Mouse (Mus musculus): ENCODE data around the gene Hoxd11.

The Hoxd11 gene

DNA sequence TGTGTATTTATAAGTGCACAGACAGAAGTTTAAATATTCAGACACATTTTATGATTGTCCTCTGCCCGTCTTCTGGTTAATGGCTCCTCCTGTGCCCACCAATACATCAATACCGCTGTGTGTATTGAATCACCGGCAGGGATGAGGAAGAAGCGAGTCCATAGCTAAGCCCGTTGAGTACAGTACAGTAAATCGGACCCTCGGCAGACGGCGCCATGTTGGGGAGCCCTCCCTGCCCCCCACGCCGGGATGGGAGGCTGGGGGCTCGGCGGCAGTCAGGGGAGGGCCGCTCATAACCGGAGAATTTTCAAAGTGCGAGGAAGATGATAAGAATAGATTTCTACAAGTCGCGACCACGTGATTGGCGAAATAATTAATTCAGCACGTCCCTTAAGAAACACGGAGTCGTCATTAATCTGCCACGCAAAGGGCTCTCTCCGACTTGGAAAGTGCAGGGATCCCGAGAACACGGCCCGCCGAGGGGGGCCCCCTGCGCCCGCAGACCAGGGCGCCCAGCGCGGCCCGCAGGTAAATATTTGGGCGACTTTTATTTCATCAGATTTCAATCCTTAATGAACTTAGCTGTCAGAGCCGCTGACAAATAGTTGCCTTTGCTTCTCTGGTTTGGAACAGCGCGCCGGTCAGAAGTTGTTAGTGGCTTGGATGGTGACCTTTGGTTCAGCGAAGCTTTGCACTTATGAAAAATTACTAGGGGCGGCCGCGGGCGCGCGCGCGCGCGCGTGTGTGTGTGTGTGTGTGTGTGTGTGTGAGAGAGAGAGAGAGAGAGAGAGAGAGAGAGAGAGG lies 53.4 kb downstream of the Hoxd11 start:
- no peak for DNase-seq

DNA sequence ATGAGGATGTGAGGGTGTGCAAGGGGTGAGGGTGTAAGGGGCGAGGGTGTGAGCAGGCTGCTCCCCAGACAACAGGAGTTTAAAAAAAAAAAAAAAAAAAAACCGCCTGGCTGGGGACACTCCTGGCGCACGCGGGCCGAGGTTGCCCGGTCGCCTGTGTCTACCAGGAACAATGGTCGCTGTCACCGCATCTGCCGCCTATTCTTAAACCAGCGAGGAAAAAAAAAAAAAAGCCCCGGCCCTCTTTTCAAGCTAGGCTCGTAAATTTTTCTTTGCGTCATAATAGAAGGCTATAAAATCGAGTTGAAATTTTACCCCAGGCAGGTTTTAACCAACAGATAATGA lies 53.9 kb downstream of the Hoxd11 start:
- DNase-seq = no peak

DNA sequence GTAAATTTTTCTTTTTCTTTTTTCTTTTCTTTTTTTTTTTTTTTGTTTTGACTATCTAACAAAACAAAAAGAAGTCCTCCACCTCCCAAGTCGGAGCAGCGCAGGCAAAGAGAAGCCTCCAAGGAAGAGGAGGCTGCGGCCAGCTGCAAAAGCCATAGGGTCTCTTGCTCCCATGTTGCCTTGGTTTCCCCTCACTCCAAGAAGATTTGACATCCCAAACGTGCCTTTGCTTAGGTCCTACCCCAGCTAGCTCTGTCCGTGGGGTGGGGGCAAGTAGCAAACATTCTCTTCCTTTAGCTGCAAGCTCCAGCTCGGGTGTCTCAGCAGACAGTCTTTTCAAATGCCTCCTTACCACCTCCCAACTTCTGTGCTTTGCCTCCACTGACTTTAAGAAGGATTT lies 54.4 kb downstream of the Hoxd11 start:
- no peak for DNase-seq

DNA sequence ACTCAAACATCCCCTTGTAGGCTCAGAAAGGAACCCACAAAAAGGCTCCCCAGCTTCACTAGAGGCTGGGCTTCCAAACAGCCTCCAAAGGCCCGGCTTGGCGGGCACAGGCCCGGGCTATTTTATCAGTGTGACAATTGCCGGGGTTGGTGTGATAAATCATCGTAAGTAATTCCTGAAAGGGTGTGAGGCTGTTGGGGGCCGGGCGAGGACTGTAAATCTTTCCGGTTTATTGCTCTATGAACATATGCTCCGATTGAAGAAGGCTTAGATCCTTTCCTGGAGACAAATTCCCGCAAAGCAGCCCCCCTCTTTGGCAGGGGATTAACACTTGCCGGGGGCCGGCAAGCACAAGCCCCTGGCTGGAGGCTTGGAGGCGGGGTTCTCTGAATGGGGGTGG lies 55.1 kb downstream of the Hoxd11 start:
- no peak for DNase-seq

DNA sequence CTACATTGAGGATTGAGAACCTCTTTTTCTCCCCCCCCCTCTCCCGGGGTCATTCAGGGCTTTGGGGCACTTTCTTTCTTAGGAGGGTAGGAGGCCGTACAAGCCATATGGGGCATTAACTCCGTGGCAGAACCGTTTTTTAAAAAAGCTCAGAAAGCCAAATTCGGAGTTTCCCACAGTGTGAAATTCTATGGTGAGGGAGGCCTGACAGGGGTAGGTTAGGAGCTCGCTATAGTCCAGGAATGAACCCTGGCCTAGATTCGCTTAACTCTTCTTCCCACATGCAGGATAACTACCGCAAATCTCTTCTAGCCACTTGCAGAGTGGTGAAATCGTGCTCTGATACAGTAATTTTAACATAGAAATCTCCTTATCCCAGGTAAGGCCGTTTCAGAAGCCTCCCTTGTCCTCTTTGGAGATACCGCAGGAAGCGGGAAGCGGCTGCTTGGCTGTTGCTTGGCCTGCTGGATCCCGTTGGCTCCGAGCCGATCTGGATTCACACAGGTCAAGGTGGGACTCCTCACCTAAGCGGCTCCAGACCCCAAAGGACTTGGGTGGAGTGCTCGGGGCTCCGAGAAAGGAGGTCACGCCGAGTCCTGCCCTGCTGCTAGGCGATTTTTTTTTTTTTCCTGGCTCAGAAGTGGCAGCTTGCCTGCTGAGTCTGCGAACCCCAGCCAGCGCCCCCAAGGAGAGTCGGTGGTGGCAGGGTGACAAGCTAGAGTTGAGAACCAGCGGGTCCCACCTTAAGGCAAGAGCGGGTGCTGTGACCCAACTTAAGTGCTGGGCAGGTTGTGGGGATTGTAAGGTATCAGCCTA lies 55.8 kb downstream of the Hoxd11 start:
- DNase-seq = no peak

DNA sequence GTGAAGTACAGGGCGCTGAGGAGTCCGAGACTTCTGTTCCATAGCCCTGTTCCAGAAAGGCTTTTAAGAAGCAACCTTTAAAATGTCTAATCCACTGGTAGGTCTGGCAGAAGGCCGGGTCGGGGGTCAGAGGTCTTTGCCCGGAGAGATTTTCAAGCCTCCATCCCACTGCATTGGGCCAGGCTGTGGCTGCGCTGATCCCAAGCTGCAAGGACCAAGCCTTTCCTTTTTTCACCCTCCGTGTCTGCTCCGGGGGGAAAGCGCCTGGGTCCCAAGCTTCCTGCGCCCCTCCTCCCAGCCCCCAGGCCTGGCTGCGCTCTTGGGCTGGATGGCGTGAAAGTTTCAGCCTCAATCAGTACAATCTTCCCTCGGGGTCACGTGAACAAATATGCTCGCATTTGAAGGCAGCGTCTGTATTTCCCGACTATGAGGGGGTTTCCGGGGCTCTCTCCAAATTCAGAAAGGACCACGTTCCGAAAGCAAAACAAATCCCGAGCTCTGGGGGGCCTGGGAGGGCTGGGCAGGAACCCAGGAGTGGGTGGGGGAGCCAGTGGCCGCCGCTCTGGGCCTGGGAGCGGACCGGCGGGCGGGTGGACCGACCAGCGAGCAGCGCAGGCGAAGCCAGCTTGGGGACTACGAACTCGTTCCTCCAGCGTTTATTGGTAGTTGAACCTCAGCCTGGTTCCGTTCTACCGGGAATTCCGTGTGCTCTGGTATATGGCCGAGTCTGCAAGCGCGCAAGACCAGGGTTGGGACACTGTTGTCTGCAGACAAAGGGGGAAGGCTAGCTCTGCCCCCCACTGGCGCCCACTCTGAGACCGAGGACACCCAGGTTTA lies 56.7 kb downstream of the Hoxd11 start:
- DNase-seq = no peak
